Mouse (Mus musculus): ENCODE measurements around the gene Rasl12. TPM values are rescaled to one million over a fixed set of nuclear protein-coding genes. Genes with fewer than 3 reads are reported as not detected.

The Rasl12 gene
- polyA plus RNA-seq, 1 experiment from 2014 or later = 18.0 TPM

DNA sequence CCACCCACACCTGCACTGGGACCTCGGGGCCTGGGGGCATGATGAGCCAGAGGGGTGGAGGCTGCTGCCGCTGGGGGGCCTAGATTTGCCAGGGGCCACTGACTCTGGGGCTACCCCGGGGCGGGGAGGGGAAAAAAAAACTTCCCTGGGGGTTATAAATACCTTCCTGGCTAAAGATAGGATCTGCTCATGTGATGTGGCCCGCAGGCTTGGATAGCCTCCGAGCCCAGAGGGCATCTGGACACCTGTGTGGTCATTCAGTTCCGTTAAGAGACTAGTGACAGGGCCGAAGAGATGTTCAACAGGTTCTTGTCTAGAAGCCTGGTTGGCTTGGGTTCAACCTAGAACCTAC, 6.7 kb upstream of the Rasl12 start, which contains the start of gene Kbtbd13:
Kbtbd13 (minus strand) TSS at position 40 of the 352 bp plus-strand sequence.
- no peak for ATAC-seq (ENCODE audit: low FRiP score, low TSS enrichment)
- H3K4me3 ChIP-seq (ENCODE audit: low read length) = peak within 1 kb of the TSS; percentile 50
- peak within 1 kb of the TSS; percentile 67 for H3K9ac ChIP-seq (replicated peaks; ENCODE audit: low read length)
- no peak within 1 kb of the TSS for H3K27ac ChIP-seq (ENCODE audit: low read length)
- peaks cover 7% of the 10 kb centered on the region; the same call in 1 of the 2 replicates for H3K4me1 ChIP-seq (ENCODE audit: insufficient read depth, low read length)
- WGBS = 25% methylated on average over 8 of the region's 8 CpGs
- H3K9me3 ChIP-seq (ENCODE audit: low read length) = no peaks in the 10 kb centered on the region; the same call in 1 of the 2 replicates
- peak within 1 kb of the TSS; percentile 71 for H3K4me2 ChIP-seq (replicated peaks; ENCODE audit: low read depth, low read length)
- peaks cover 36% of the 10 kb centered on the region for H3K27me3 ChIP-seq (ENCODE audit: insufficient read depth, low read length)
- no peaks in the 10 kb centered on the region for H3K36me3 ChIP-seq (ENCODE audit: insufficient read depth, low read length)

DNA sequence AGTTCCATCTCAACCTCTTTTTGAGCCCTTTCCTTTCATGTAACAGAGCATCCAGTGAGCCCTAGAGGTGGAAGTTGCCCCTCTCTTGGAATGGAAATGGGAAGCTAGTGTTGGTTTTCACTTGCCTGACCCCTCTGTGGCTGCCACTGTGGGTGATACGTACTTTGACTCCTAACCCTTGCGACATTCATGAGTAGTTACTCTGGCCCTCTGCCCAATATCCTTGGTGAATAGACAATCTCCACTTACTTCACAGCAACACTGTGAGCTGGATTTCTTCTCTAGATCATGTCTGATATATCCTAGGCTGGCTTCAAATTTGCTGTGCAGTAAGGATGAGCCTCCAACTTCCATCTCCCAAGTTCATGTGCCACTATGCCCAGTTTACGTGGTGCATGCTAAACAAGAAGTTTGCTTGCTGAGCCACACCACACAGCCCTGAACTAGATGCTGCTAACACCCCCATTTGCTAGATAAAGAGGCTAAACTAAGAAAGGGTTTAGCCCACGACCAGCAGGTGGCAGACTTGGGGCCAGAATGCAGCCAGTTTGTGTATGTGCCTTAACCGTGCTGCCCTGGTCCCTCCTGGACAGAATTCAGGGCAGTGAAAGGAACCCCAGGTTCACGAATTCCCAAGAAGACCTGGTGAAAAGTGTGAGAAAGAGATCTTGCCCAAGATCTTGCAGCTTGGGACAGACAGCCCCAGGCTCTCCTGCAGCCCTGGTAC, 5.5 kb upstream of the Rasl12 start:
- 30% methylated on average over 6 of the region's 6 CpGs for WGBS
- H3K4me3 ChIP-seq (ENCODE audit: low read length) = no peak overlapping the region
- no peak overlapping the region for H3K27ac ChIP-seq (ENCODE audit: low read length)
- ATAC-seq (ENCODE audit: low FRiP score, low TSS enrichment) = no peak
- H3K9ac ChIP-seq (replicated peaks; ENCODE audit: low read length) = no peak overlapping the region
- H3K4me1 ChIP-seq (ENCODE audit: insufficient read depth, low read length) = peaks cover 7% of the 10 kb centered on the region; the same call in 1 of the 2 replicates
- peaks cover 36% of the 10 kb centered on the region for H3K27me3 ChIP-seq (ENCODE audit: insufficient read depth, low read length)
- no peak overlapping the region for H3K4me2 ChIP-seq (replicated peaks; ENCODE audit: low read depth, low read length)
- H3K36me3 ChIP-seq (ENCODE audit: insufficient read depth, low read length) = no peaks in the 10 kb centered on the region
- no peaks in the 10 kb centered on the region; the same call in 1 of the 2 replicates for H3K9me3 ChIP-seq (ENCODE audit: low read length)

DNA sequence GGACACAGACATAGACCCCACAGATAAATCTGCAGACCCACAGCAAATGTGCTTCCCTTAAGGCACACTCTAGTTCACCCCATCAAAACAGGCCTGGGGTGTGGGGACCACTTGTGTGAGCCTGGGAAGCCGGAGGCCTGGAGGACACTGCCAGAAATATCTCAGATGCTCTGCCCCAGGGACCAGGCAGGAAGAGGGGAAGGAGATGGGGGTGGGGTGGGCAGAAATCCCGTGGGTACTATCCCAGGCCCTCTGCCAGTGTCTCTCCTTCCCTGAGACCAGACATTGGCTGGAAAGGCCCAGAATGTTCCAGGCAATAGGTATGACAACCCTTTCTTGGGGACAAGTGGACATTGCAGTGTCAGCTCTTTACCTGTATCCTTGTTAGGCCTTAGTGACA, 4.7 kb upstream of the Rasl12 start:
- no peak for ATAC-seq (ENCODE audit: low FRiP score, low TSS enrichment)
- Histone ChIP-seq H3K27me3 (ENCODE audit: insufficient read depth, low read length) (peaks cover 36% of the 10 kb centered on the region), H3K27ac (ENCODE audit: low read length) (no peak overlapping the region)

DNA sequence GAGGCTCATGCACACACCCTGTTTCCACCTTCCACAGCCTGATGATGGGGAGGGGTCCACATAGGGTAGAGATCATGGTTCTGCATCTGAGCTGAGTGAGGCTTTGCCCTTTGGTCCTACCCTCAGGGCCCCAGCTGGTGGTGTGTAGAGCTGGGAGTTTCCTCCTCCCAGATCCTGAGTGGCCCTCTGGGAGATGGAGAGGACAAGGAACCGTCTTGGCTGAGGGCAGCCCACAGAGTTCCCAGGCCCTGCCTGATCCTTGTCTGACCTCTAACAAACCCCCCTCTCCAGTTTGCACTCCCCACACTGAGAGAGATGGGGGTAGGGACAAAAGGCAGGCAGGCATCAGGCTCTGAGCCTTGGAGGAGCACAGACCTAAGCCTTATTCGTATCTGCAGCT, 3.9 kb upstream of the Rasl12 start:
- H3K36me3 ChIP-seq (ENCODE audit: insufficient read depth, low read length) = no peaks in the 10 kb centered on the region
- peaks cover 35% of the 10 kb centered on the region for H3K27me3 ChIP-seq (ENCODE audit: insufficient read depth, low read length)
- no peak overlapping the region for H3K4me3 ChIP-seq (ENCODE audit: low read length)
- 0 out of 2 replicates have a peak, but pooled peaks have one; percentile 18 for ATAC-seq (ENCODE audit: low FRiP score, low TSS enrichment)
- 52% methylated on average over 2 of the region's 2 CpGs for WGBS
- peaks cover 14% of the 10 kb centered on the region for H3K4me1 ChIP-seq (ENCODE audit: insufficient read depth, low read length)
- H3K27ac ChIP-seq (ENCODE audit: low read length) = no peak overlapping the region
- no peak overlapping the region for H3K4me2 ChIP-seq (replicated peaks; ENCODE audit: low read depth, low read length)
- no peaks in the 10 kb centered on the region; the same call in 1 of the 2 replicates for H3K9me3 ChIP-seq (ENCODE audit: low read length)
- no peak overlapping the region for H3K9ac ChIP-seq (replicated peaks; ENCODE audit: low read length)

More for the DNA sequence above, 4.7 kb upstream of the Rasl12 start:
- no peaks in the 10 kb centered on the region; the same call in 1 of the 2 replicates for H3K9me3 ChIP-seq (ENCODE audit: low read length)
- no peak overlapping the region for H3K4me2 ChIP-seq (replicated peaks; ENCODE audit: low read depth, low read length)
- H3K9ac ChIP-seq (replicated peaks; ENCODE audit: low read length) = no peak overlapping the region
- WGBS = 42% methylated on average over 2 of the region's 2 CpGs
- H3K4me3 ChIP-seq (ENCODE audit: low read length) = no peak overlapping the region
- peaks cover 7% of the 10 kb centered on the region; the same call in 1 of the 2 replicates for H3K4me1 ChIP-seq (ENCODE audit: insufficient read depth, low read length)
- no peaks in the 10 kb centered on the region for H3K36me3 ChIP-seq (ENCODE audit: insufficient read depth, low read length)

DNA sequence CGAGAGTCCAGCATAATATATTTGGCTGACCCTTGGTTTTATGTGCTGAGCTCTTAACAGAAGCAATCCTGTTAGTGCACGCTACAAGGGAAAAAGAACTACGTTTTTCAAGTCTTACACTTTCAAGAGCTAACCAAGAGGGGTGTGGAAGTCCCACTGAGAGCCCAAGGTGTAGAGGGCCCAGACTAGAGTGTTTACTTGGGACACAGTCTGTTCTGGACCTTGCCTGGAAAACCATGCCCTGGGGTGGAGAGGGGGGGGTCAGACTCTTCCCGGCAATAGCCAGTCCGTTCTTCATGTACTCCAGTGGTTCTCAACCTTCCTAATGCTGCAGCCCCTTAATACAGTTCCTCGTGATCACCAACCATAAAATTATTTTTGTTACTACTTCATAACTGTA, 1.6 kb downstream of the Rasl12 start:
- Histone ChIP-seq H3K27ac (ENCODE audit: low read length) (no peak overlapping the region), H3K4me2 (replicated peaks; ENCODE audit: low read depth, low read length) (0 out of 2 replicates have a peak overlapping the region, but pooled peaks have one; percentile 82), H3K4me3 (ENCODE audit: low read length) (0 out of 2 replicates have a peak overlapping the region, but pooled peaks have one; percentile 4), H3K9me3 (ENCODE audit: low read length) (no peaks in the 10 kb centered on the region), H3K36me3 (ENCODE audit: insufficient read depth, low read length) (no peaks in the 10 kb centered on the region), H3K4me1 (ENCODE audit: insufficient read depth, low read length) (peaks cover 7% of the 10 kb centered on the region; the same call in 1 of the 2 replicates), H3K27me3 (ENCODE audit: insufficient read depth, low read length) (no peaks in the 10 kb centered on the region), H3K9ac (replicated peaks; ENCODE audit: low read length) (no peak overlapping the region)
- ATAC-seq (ENCODE audit: low FRiP score, low TSS enrichment) = no peak
- WGBS = 90% methylated on average over 6 of the region's 6 CpGs

DNA sequence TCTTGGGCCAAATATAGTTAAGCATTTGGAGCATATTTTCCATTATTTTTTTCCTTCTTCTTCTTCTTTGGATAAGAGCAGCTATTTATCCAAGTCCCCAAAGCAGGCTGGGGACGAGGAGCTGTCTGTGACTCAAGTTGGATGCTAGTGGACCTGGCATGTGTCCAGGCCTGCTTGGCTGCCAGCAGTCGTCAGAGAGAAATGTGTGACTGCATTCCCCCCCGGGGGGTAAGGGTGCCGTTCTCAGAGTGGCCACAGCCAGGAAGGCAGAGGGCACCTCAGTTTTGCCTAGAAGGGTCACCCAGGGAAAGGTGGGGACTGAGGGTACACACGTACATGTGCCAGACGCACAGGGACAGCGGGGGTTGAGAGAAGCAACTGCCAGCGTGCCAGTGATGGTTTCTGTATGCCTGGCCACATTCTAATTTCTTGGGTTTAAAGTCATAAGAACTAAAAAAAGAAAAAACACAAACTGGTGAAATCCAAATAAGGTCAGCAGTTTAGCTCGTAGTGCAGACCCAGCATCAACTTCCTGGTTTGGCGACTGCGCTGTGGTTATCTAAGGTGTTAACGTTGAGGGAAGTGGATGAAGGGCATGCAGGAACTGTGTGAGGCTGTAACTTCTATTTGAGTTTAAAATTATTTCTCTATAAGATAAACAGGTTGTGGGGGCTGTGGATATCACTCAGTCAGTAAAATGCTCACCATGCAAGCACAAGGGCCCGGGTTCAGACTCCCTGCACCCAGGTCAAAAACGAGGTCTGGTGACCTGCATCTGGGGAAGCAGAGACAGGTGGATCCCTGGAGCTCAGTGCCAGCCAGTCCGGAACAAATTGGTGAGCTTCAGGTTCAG, 6.3 kb downstream of the Rasl12 start:
- no peak for ATAC-seq (ENCODE audit: low FRiP score, low TSS enrichment)
- Histone ChIP-seq H3K4me1 (ENCODE audit: insufficient read depth, low read length) (no peaks in the 10 kb centered on the region), H3K27ac (ENCODE audit: low read length) (no peak overlapping the region), H3K4me3 (ENCODE audit: low read length) (no peak overlapping the region), H3K27me3 (ENCODE audit: insufficient read depth, low read length) (no peaks in the 10 kb centered on the region), H3K36me3 (ENCODE audit: insufficient read depth, low read length) (no peaks in the 10 kb centered on the region), H3K9ac (replicated peaks; ENCODE audit: low read length) (no peak overlapping the region), H3K4me2 (replicated peaks; ENCODE audit: low read depth, low read length) (no peak overlapping the region), H3K9me3 (ENCODE audit: low read length) (no peaks in the 10 kb centered on the region)
- 76% methylated on average over 15 of the region's 15 CpGs for WGBS

DNA sequence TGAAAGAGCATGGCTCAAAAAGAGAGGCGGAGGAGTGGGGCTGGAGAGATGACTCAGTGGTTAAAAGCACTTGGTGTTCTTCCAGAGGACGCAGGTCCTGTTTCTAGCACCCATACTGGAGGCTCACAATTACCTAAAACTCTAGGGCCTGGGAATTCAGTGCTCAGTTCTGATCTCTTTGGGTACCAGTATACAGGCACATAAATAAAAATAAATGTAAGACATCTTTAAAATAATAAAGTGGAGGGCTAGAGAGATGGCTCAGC, 6.8 kb downstream of the Rasl12 start:
- Histone ChIP-seq H3K4me2 (replicated peaks; ENCODE audit: low read depth, low read length) (no peak overlapping the region), H3K4me3 (ENCODE audit: low read length) (no peak overlapping the region), H3K4me1 (ENCODE audit: insufficient read depth, low read length) (no peaks in the 10 kb centered on the region), H3K9me3 (ENCODE audit: low read length) (no peaks in the 10 kb centered on the region), H3K9ac (replicated peaks; ENCODE audit: low read length) (no peak overlapping the region), H3K27ac (ENCODE audit: low read length) (no peak overlapping the region), H3K27me3 (ENCODE audit: insufficient read depth, low read length) (no peaks in the 10 kb centered on the region), H3K36me3 (ENCODE audit: insufficient read depth, low read length) (no peaks in the 10 kb centered on the region)
- 79% methylated on average over 2 of the region's 2 CpGs for WGBS
- ATAC-seq (ENCODE audit: low FRiP score, low TSS enrichment) = no peak

DNA sequence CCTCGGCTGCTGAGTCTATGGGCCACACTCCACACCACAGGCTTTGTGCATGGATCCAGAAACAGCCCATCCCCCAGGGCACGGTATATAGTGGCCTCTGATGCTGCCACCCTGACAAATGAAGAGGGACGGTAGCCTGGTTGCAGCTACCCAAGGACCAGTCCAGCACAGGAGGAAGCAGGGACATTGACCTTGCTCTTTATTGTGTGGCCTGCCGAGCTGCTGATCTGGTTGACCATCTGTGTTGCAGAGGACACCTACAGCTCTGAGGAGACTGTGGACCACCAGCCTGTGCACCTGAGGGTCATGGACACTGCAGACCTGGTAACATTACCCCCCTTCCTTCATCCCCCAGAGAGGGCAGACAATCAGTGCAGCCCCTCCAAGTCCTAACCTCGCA, 9.0 kb downstream of the Rasl12 start:
- H3K9ac ChIP-seq (replicated peaks; ENCODE audit: low read length) = no peak overlapping the region
- H3K4me1 ChIP-seq (ENCODE audit: insufficient read depth, low read length) = no peaks in the 10 kb centered on the region
- no peak overlapping the region for H3K27ac ChIP-seq (ENCODE audit: low read length)
- 82% methylated on average over 5 of the region's 5 CpGs for WGBS
- H3K27me3 ChIP-seq (ENCODE audit: insufficient read depth, low read length) = no peaks in the 10 kb centered on the region
- no peak for ATAC-seq (ENCODE audit: low FRiP score, low TSS enrichment)
- H3K9me3 ChIP-seq (ENCODE audit: low read length) = no peaks in the 10 kb centered on the region
- H3K36me3 ChIP-seq (ENCODE audit: insufficient read depth, low read length) = no peaks in the 10 kb centered on the region
- H3K4me3 ChIP-seq (ENCODE audit: low read length) = no peak overlapping the region
- no peak overlapping the region for H3K4me2 ChIP-seq (replicated peaks; ENCODE audit: low read depth, low read length)

DNA sequence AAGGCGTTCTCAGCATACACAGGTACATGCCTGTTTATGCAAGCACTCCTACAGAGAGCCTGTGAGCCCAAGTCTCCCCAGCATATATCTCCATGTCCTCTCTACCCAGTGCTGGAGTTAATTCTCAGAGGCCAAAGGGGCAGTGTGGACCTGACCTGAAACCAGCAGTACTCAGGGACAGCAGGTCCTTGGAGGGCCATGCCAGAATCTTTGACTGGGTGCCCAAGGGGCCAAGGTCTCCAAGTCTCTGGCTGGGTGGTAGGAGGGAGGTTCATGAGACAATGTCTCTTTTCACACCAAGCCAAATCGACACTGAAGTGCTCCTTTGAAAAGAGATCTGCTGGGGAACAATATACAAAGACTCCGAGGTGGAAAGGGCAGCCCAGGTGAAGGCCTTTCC, 9.6 kb downstream of the Rasl12 start:
- H3K4me3 ChIP-seq (ENCODE audit: low read length) = no peak overlapping the region
- WGBS = 60% methylated on average over 3 of the region's 3 CpGs

DNA sequence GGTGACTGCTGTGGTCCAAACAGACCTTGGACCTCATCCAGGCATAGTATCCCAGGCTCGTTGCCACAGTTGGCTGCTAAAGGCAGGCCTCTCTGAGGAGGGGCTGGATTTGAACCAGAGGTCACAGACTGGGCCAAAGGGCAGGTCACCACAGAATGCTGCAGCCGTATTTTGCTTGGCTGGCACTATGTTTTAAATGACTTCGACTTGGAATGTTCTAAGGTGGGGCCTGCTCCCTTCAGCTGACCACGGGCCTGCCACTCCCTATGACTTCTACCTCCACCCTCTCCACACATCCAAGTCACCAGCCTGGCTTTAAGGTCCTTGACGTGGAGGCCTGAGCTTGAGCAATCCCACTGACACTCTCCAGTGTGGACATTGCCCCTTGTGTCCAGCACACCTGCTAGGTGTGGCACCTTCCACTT, 10.6 kb downstream of the Rasl12 start:
- no peaks in the 10 kb centered on the region for H3K9me3 ChIP-seq (ENCODE audit: low read length)
- H3K4me2 ChIP-seq (replicated peaks; ENCODE audit: low read depth, low read length) = no peak overlapping the region
- H3K27me3 ChIP-seq (ENCODE audit: insufficient read depth, low read length) = no peaks in the 10 kb centered on the region
- H3K36me3 ChIP-seq (ENCODE audit: insufficient read depth, low read length) = no peaks in the 10 kb centered on the region
- H3K4me1 ChIP-seq (ENCODE audit: insufficient read depth, low read length) = no peaks in the 10 kb centered on the region
- H3K27ac ChIP-seq (ENCODE audit: low read length) = no peak overlapping the region
- 50% methylated on average over 5 of the region's 5 CpGs for WGBS
- peak; percentile 49; the same call in 1 of the 2 replicates for ATAC-seq (ENCODE audit: low FRiP score, low TSS enrichment)
- no peak overlapping the region for H3K4me3 ChIP-seq (ENCODE audit: low read length)
- no peak overlapping the region for H3K9ac ChIP-seq (replicated peaks; ENCODE audit: low read length)

More for the DNA sequence above, 9.6 kb downstream of the Rasl12 start:
- Histone ChIP-seq H3K4me1 (ENCODE audit: insufficient read depth, low read length) (no peaks in the 10 kb centered on the region), H3K9ac (replicated peaks; ENCODE audit: low read length) (no peak overlapping the region), H3K27ac (ENCODE audit: low read length) (no peak overlapping the region), H3K27me3 (ENCODE audit: insufficient read depth, low read length) (no peaks in the 10 kb centered on the region), H3K36me3 (ENCODE audit: insufficient read depth, low read length) (no peaks in the 10 kb centered on the region), H3K9me3 (ENCODE audit: low read length) (no peaks in the 10 kb centered on the region), H3K4me2 (replicated peaks; ENCODE audit: low read depth, low read length) (no peak overlapping the region)
- ATAC-seq (ENCODE audit: low FRiP score, low TSS enrichment) = no peak

Measured in kidney, embryonic 16.5 days (tissue).